Mouse (Mus musculus) layer of hippocampus, adult 2 months (tissue): ENCODE results near the gene Pygm. TPM values are rescaled to one million over a fixed set of nuclear protein-coding genes. Genes with fewer than 3 reads are reported as not detected.

Experiments used
- DNase-seq, 2 experiments: peaks; one replicate each; pipeline ENCODE4 v3.0.0; 2022; ENCODE audit warnings: low spot score in 2 of 2
- H3K27ac ChIP-seq: fragments of 200-600 bp; 2 replicates; pipeline ENCODE4 v1.8.1; 2022
- H3K4me3 ChIP-seq: fragments of 200-600 bp; 2 replicates; pipeline ENCODE4 v1.8.1; 2022; ENCODE audit warnings: mild to moderate bottlenecking
- CTCF ChIP-seq: fragments of 200-600 bp; conservative IDR thresholded peaks from 2 replicates; pipeline ENCODE4 v1.8.1; 2022; ENCODE audit warnings: antibody characterized with exemption, mild to moderate bottlenecking, moderate library complexity
- long read RNA-seq, 2 experiments: library from polyadenylated mRNA; stranded (forward); transcript quantifications; one replicate each; pipeline ENCODE4 v2.0.0; 2021; ENCODE audit warnings: borderline mapping rate in 2 of 2
- total RNA-seq, 2 experiments: library from RNA; stranded (reverse); gene quantifications; 2 replicates each; pipeline ENCODE4 v1.2.3; 2021

Gene Pygm
- 10 to 100 TPM; 13.0 to 18.8 TPM for total RNA-seq
- long read RNA-seq, experiment 1, partial matches to known transcripts, result 1 of 3 reads
- long read RNA-seq, experiment 1, other reads (novel, unspliced or antisense), result 0 of 3 reads
- long read RNA-seq, experiment 2, transcript Pygm-201 (20 exons, 2,874 nt), result major isoform, 9 of 13 reads
- long read RNA-seq, experiment 2, partial matches to known transcripts, result 3 of 13 reads
- long read RNA-seq, experiment 2, other reads (novel, unspliced or antisense), result 1 of 13 reads

GRCm38 (mm10) chr19:6384128-6384527, at the start of gene Pygm:
Pygm (plus strand) TSS chr19:6384399.
- TF ChIP-seq CTCF, result no peak
- Histone ChIP-seq H3K27ac (peak within 1 kb of the TSS; percentile 55; the same call in 1 of the 2 replicates), H3K4me3 (peak within 1 kb of the TSS; percentile 32)
- DNase-seq, result peak in 1 of 2 experiments; percentile 51

- Histone ChIP-seq H3K4me3 (peak within 1 kb of the TSS; percentile 98), H3K27ac (peak within 1 kb of the TSS; percentile 94)
- peak; percentile 94 to 98 for DNase-seq
- TF ChIP-seq CTCF, result peak; percentile 72
These were observed 49.3 kb upstream of the Pygm start, which contains the start of gene Men1 for GRCm38 (mm10) chr19:6334673-6335457. Men1 (plus strand) TSS chr19:6334979.

- Histone ChIP-seq H3K27ac (peak overlapping the region; percentile 94), H3K4me3 (peak overlapping the region; percentile 98)
- no peak for TF ChIP-seq CTCF
- DNase-seq, result no peak
These were observed 48.8 kb upstream of the Pygm start for GRCm38 (mm10) chr19:6335458-6335827.

- TF ChIP-seq CTCF, result no peak
- Histone ChIP-seq H3K4me3 (peak overlapping the region; percentile 98; the same call in 1 of the 2 replicates), H3K27ac (no peak overlapping the region)
- no peak for DNase-seq
These were observed 47.3 kb upstream of the Pygm start for GRCm38 (mm10) chr19:6336920-6337319.

- no peak for TF ChIP-seq CTCF
- H3K4me3 ChIP-seq, result no peak overlapping the region
- no peak for DNase-seq
- H3K27ac ChIP-seq, result no peak overlapping the region
These were observed 46.0 kb upstream of the Pygm start for GRCm38 (mm10) chr19:6338171-6338570.

GRCm38 (mm10) chr19:6338716-6339115, 45.5 kb upstream of the Pygm start:
- no peak for TF ChIP-seq CTCF
- no peak for DNase-seq
- Histone ChIP-seq H3K27ac (no peak overlapping the region), H3K4me3 (no peak overlapping the region)

- no peak overlapping the region for H3K4me3 ChIP-seq
- TF ChIP-seq CTCF, result no peak
- H3K27ac ChIP-seq, result peak overlapping the region; percentile 79; the same call in 1 of the 2 replicates
- DNase-seq, result no peak
These were observed 45.0 kb upstream of the Pygm start for GRCm38 (mm10) chr19:6339191-6339590.

GRCm38 (mm10) chr19:6339890-6340504, 44.2 kb upstream of the Pygm start:
- H3K4me3 ChIP-seq, result peak overlapping the region; percentile 81
- DNase-seq, result no peak
- peak overlapping the region; percentile 79 for H3K27ac ChIP-seq
- TF ChIP-seq CTCF, result peak; percentile 46

GRCm38 (mm10) chr19:6340524-6341452, 43.4 kb upstream of the Pygm start, which contains the start of gene Map4k2:
Map4k2 (plus strand) TSS chr19:6341135.
- H3K27ac ChIP-seq, result peak within 1 kb of the TSS; percentile 84
- peak; percentile 51 for TF ChIP-seq CTCF
- peak within 1 kb of the TSS; percentile 81 for H3K4me3 ChIP-seq
- DNase-seq, result peak; percentile 68 to 69

- DNase-seq, result no peak
- Histone ChIP-seq H3K27ac (peak overlapping the region; percentile 84), H3K4me3 (peak overlapping the region; percentile 81)
- TF ChIP-seq CTCF, result no peak
These were observed 42.6 kb upstream of the Pygm start for GRCm38 (mm10) chr19:6341453-6342077.

- DNase-seq, result no peak
- TF ChIP-seq CTCF, result no peak
- peak overlapping the region; percentile 81 for H3K4me3 ChIP-seq
- H3K27ac ChIP-seq, result peak overlapping the region; percentile 84
These were observed 41.8 kb upstream of the Pygm start for GRCm38 (mm10) chr19:6342276-6342933.
